Mouse (Mus musculus): ENCODE data around the gene Olfr810.

Olfr810 gene

GRCm38 (mm10) chr10:129794817-129795216, at the start of gene Olfr810:
TSS of gene Olfr810 (minus strand) at chr10:129794917.
- DNase-seq (ENCODE audit: low spot score in 2 of 2) = no peak

- DNase-seq (ENCODE audit: low spot score in 2 of 2) = no peak
These were observed 9.6 kb upstream of the Olfr810 start, which contains the start of gene Olfr811 for GRCm38 (mm10) chr10:129804296-129804695. TSS of gene Olfr811 (minus strand) at chr10:129804396.

- no peak for DNase-seq (ENCODE audit: low spot score in 2 of 2)
These were observed 16.6 kb downstream of the Olfr810 start for GRCm38 (mm10) chr10:129778123-129778522.

- no peak for DNase-seq (ENCODE audit: low spot score in 2 of 2)
These were observed 20.4 kb downstream of the Olfr810 start, which contains the start of gene Olfr809 for GRCm38 (mm10) chr10:129774338-129774737. TSS of gene Olfr809 (plus strand) at chr10:129774638.

GRCm38 (mm10) chr10:129765182-129765581, 29.5 kb downstream of the Olfr810 start, which contains the start of gene Olfr808:
TSS of gene Olfr808 (plus strand) at chr10:129765482.
- no peak for DNase-seq (ENCODE audit: low spot score in 2 of 2)

- no peak for DNase-seq (ENCODE audit: low spot score in 2 of 2)
These were observed 37.0 kb downstream of the Olfr810 start, which contains the start of gene Olfr807 for GRCm38 (mm10) chr10:129757693-129758092. TSS of gene Olfr807 (minus strand) at chr10:129757793.

- no peak for DNase-seq (ENCODE audit: low spot score in 2 of 2)
These were observed 52.9 kb downstream of the Olfr810 start, which contains the start of gene Olfr806 for GRCm38 (mm10) chr10:129741821-129742220. TSS of gene Olfr806 (minus strand) at chr10:129741921.
